Mouse (Mus musculus): ENCODE data around the gene Cd83. TPM values are rescaled to one million over a fixed set of nuclear protein-coding genes. Genes with fewer than 3 reads are reported as not detected.

Cd83 gene
- polyA plus RNA-seq, 1 experiment from 2014 or later: 4.0 TPM

DNA sequence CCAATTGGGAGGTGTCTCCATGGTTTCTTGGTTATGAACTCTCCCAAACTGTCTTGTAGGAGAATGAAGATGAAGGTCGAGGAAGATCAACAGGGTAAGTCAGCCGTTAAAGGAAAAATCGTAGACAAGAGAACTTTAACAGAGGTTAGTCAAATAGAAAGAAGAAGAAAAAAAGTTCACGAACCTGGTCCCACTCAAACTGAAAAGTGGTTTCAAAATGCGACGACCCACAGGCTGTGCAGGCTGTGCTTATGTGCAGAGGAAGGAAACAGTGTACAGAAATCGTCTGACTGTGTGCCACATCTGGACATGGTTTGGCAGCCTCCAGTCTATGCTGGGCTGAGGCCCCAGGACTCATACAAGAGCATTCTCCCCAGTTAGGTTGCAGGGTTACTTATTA lies 32.2 kb upstream of the Cd83 start:
- no peak overlapping the region for H3K4me2 ChIP-seq (ENCODE audit: low read length)
- H3K27me3 ChIP-seq (ENCODE audit: control insufficient read depth, insufficient read depth, low read length): no peaks in the 10 kb centered on the region
- peaks cover 5 to 7% of the 10 kb centered on the region in 2 experiments for H3K4me1 ChIP-seq (ENCODE audit: control insufficient read depth in 2 of 2, insufficient read depth in 2 of 2, low read length in 2 of 2)
- no peak overlapping the region for H3K27ac ChIP-seq (replicated peaks in 1 of 2; ENCODE audit: control insufficient read depth in 1 of 2, insufficient read depth in 1 of 2, low read depth in 2 of 2, low read length in 2 of 2)
- ATAC-seq (ENCODE audit: insufficient number of reproducible peaks, insufficient read depth, low FRiP score, low read depth): no peak
- no peak overlapping the region for H3K9ac ChIP-seq (ENCODE audit: low read length)
- whole genome bisulfite sequencing: 85% methylated on average over 7 of the region's 7 CpGs
- H3K9me3 ChIP-seq (ENCODE audit: control insufficient read depth, low read length): no peaks in the 10 kb centered on the region
- H3K4me3 ChIP-seq (ENCODE audit: control insufficient read depth in 1 of 2, insufficient read depth in 1 of 2, low read depth in 1 of 2, low read length in 2 of 2): no peak overlapping the region
- no peaks in the 10 kb centered on the region for H3K36me3 ChIP-seq (ENCODE audit: control insufficient read depth, insufficient read depth, low read length)

DNA sequence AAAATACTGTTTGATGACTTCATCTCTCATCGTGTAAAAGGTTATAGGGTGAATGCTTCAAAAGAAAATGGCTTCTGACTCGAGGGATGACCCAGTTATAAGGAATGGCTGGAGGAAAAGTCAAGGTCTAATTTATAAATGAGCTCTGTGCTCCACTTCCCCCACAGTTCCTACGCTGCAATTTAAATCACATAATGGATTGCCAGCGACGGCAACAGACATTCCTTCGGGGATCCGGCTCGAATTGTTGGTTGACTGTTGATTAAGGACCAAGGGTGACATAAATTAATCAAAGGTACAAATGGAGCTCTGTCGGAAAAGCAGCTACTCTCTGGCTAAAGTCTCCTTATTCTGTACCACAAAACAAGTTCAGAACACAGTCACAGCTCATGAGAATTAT lies 30.9 kb upstream of the Cd83 start:
- Histone ChIP-seq H3K9ac (ENCODE audit: low read length) (no peak overlapping the region), H3K4me3 (ENCODE audit: control insufficient read depth in 1 of 2, insufficient read depth in 1 of 2, low read depth in 1 of 2, low read length in 2 of 2) (no peak overlapping the region), H3K4me2 (ENCODE audit: low read length) (no peak overlapping the region), H3K4me1 (ENCODE audit: control insufficient read depth in 2 of 2, insufficient read depth in 2 of 2, low read length in 2 of 2) (peaks cover 5 to 7% of the 10 kb centered on the region in 2 experiments), H3K27ac (replicated peaks in 1 of 2; ENCODE audit: control insufficient read depth in 1 of 2, insufficient read depth in 1 of 2, low read depth in 2 of 2, low read length in 2 of 2) (no peak overlapping the region), H3K36me3 (ENCODE audit: control insufficient read depth, insufficient read depth, low read length) (no peaks in the 10 kb centered on the region), H3K27me3 (ENCODE audit: control insufficient read depth, insufficient read depth, low read length) (no peaks in the 10 kb centered on the region), H3K9me3 (ENCODE audit: control insufficient read depth, low read length) (no peaks in the 10 kb centered on the region)
- WGBS: 75% methylated on average over 9 of the region's 9 CpGs
- no peak for ATAC-seq (ENCODE audit: insufficient number of reproducible peaks, insufficient read depth, low FRiP score, low read depth)

DNA sequence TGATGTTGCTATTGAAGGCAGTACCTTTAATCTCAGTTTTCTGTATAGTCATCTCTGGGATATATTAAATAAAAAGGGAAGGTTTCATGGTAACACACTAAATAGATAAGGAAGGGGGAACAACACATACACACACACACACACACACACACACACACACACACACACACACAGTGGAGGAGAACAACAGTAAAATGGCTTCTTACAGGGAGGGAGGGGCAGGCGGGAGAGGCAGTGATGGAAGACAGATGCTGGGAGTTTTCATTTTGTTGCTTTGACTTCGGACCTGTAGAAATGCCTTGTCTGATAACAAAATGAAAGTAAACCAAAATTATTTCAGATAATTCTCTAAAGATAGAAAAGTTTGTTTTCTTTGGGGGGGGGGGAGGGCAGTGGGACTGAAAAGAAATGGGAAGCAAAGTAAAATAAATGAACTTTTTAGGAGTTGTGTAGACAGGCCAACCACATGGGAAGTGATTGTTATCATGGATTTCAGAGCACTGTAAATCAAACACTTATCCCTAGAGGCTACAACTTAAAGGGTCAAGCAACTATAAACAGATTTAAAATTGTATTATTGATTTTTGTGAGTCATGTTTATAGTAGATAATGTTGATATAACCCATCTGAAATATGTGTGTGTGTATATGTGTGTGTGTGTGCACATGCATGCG lies 30.0 kb upstream of the Cd83 start:
- 64% methylated on average over 3 of the region's 3 CpGs for WGBS
- no peak overlapping the region for H3K4me2 ChIP-seq (ENCODE audit: low read length)
- no peaks in the 10 kb centered on the region for H3K27me3 ChIP-seq (ENCODE audit: control insufficient read depth, insufficient read depth, low read length)
- no peak overlapping the region for H3K9ac ChIP-seq (ENCODE audit: low read length)
- no peaks in the 10 kb centered on the region for H3K36me3 ChIP-seq (ENCODE audit: control insufficient read depth, insufficient read depth, low read length)
- H3K9me3 ChIP-seq (ENCODE audit: control insufficient read depth, low read length): no peaks in the 10 kb centered on the region
- no peak for ATAC-seq (ENCODE audit: insufficient number of reproducible peaks, insufficient read depth, low FRiP score, low read depth)
- H3K4me3 ChIP-seq (ENCODE audit: control insufficient read depth in 1 of 2, insufficient read depth in 1 of 2, low read depth in 1 of 2, low read length in 2 of 2): no peak overlapping the region
- H3K27ac ChIP-seq (replicated peaks in 1 of 2; ENCODE audit: control insufficient read depth in 1 of 2, insufficient read depth in 1 of 2, low read depth in 2 of 2, low read length in 2 of 2): no peak overlapping the region
- H3K4me1 ChIP-seq (ENCODE audit: control insufficient read depth in 2 of 2, insufficient read depth in 2 of 2, low read length in 2 of 2): peaks cover 5 to 7% of the 10 kb centered on the region in 2 experiments

DNA sequence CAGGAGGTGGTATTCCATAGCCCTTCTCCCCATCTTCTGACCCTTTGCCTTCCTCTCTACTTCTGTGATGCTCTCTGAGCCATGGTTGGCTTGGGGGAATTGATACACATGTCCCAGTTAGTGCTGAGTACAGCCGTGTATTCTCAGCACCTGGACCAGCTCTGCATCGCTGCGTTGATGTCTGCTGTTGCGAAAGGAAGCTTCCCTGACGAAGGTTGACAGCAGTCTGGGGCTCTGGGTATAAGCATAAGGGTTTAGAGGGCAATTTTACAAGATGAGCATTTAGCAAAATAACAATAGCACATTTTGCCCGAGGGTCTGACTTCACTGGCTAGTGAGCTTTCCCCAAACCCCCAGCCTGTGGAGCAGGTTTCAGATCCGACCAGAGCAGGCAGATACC lies 29.0 kb upstream of the Cd83 start:
- Histone ChIP-seq H3K4me1 (ENCODE audit: control insufficient read depth in 2 of 2, insufficient read depth in 2 of 2, low read length in 2 of 2) (peaks cover 2 to 4% of the 10 kb centered on the region in 2 experiments), H3K27ac (replicated peaks in 1 of 2; ENCODE audit: control insufficient read depth in 1 of 2, insufficient read depth in 1 of 2, low read depth in 2 of 2, low read length in 2 of 2) (no peak overlapping the region), H3K27me3 (ENCODE audit: control insufficient read depth, insufficient read depth, low read length) (no peaks in the 10 kb centered on the region), H3K36me3 (ENCODE audit: control insufficient read depth, insufficient read depth, low read length) (no peaks in the 10 kb centered on the region), H3K9me3 (ENCODE audit: control insufficient read depth, low read length) (no peaks in the 10 kb centered on the region), H3K4me3 (ENCODE audit: control insufficient read depth in 1 of 2, insufficient read depth in 1 of 2, low read depth in 1 of 2, low read length in 2 of 2) (no peak overlapping the region), H3K9ac (ENCODE audit: low read length) (no peak overlapping the region), H3K4me2 (ENCODE audit: low read length) (no peak overlapping the region)
- no peak for ATAC-seq (ENCODE audit: insufficient number of reproducible peaks, insufficient read depth, low FRiP score, low read depth)
- WGBS: 71% methylated on average over 7 of the region's 7 CpGs

DNA sequence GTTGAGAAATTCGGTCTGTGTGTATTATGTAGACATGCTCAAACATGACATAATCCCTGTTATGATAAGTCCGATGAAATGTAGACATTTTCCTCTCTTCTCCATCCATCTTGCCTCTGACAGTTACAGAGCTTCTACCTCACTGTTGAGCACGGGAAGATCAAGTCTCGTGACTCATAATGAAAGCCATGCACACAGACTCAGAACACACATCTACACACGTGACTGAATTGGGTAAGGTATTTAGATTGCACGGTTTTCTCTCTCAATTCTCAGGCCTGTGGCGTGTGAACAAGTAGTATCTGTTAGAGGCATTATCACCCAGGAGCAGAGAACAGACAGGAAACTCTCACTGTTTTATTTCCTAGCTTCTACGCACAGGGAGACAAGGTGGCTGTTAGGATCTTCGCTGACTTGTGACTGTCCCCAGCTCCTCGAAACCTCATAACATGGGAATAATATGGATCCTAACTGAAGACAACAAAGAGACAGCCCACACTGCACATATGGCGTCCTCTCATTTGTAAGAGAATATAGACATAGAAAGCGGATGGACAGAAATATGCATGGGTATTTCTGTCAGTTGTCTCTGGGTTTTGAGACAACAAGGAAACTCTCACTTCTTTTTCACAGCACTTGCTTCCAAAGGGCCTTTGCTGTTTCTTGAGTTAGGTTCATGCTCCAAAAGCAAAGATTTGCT lies 23.3 kb upstream of the Cd83 start:
- Histone ChIP-seq H3K4me2 (ENCODE audit: low read length) (no peak overlapping the region), H3K4me3 (ENCODE audit: control insufficient read depth in 1 of 2, insufficient read depth in 1 of 2, low read depth in 1 of 2, low read length in 2 of 2) (no peak overlapping the region), H3K27ac (replicated peaks in 1 of 2; ENCODE audit: control insufficient read depth in 1 of 2, insufficient read depth in 1 of 2, low read depth in 2 of 2, low read length in 2 of 2) (no peak overlapping the region), H3K9me3 (ENCODE audit: control insufficient read depth, low read length) (no peaks in the 10 kb centered on the region), H3K36me3 (ENCODE audit: control insufficient read depth, insufficient read depth, low read length) (no peaks in the 10 kb centered on the region), H3K4me1 (ENCODE audit: control insufficient read depth in 2 of 2, insufficient read depth in 2 of 2, low read length in 2 of 2) (no peaks in the 10 kb centered on the region), H3K27me3 (ENCODE audit: control insufficient read depth, insufficient read depth, low read length) (no peaks in the 10 kb centered on the region), H3K9ac (ENCODE audit: low read length) (no peak overlapping the region)
- WGBS: 70% methylated on average over 12 of the region's 12 CpGs
- no peak for ATAC-seq (ENCODE audit: insufficient number of reproducible peaks, insufficient read depth, low FRiP score, low read depth)

DNA sequence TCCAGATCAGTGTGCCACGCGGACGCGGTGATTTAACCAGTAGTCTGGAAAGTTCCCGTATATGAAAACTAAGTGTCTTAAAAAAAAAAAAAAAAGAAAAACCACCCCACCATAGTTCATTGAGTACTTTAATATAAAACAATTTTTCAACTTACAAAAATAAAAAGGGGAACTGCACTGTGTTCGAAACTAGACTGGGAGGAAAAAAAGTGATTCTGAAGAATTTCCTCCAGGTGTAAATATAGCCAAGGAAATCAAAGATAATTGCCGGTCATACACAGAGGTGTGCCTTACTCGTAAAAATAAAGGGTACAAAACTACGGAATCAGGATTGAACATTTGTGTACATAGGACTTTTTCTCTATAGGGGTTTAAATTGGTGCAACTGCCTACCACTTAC lies 21.7 kb upstream of the Cd83 start:
- Histone ChIP-seq H3K9ac (ENCODE audit: low read length) (no peak overlapping the region), H3K4me2 (ENCODE audit: low read length) (no peak overlapping the region), H3K4me1 (ENCODE audit: control insufficient read depth in 2 of 2, insufficient read depth in 2 of 2, low read length in 2 of 2) (peaks cover 0 to 2% of the 10 kb centered on the region in 2 experiments; a peak in 2 of 4 replicates), H3K36me3 (ENCODE audit: control insufficient read depth, insufficient read depth, low read length) (no peaks in the 10 kb centered on the region), H3K27me3 (ENCODE audit: control insufficient read depth, insufficient read depth, low read length) (no peaks in the 10 kb centered on the region), H3K4me3 (ENCODE audit: control insufficient read depth in 1 of 2, insufficient read depth in 1 of 2, low read depth in 1 of 2, low read length in 2 of 2) (no peak overlapping the region), H3K27ac (replicated peaks in 1 of 2; ENCODE audit: control insufficient read depth in 1 of 2, insufficient read depth in 1 of 2, low read depth in 2 of 2, low read length in 2 of 2) (no peak overlapping the region), H3K9me3 (ENCODE audit: control insufficient read depth, low read length) (no peaks in the 10 kb centered on the region)
- WGBS: 91% methylated on average over 9 of the region's 9 CpGs
- no peak for ATAC-seq (ENCODE audit: insufficient number of reproducible peaks, insufficient read depth, low FRiP score, low read depth)

DNA sequence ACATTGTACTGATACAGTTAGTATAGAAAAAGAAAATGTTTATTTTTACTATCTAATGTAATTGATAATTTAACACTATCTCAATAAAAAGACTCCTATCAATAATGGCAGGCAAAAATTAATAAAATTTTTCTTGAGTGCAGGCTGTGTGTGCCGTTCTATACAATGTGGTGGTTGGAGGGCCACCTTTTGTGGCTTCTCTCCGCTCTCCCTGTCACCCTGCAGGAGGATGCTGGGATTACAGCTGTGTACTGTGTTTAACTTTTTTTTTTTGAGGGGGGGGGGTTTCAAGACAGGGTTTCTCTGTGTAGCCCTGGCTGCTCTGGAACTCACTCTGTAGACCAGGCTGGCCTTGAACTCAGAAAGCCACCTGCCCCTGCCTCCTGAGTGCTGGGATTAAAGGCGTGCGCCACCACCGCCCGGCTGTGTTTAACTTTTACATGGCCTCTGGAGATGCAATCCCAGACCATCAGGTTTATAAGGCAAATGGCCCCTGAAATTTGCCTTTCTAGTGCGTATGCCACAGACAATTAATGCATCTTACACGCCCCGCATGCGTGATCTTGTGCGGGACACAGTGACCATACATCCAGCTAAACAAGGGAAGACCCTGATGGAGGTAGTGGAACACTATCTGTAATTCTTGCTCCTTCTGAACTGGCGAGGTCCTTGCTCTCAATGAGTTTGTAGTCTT lies 21.1 kb upstream of the Cd83 start:
- Histone ChIP-seq H3K9me3 (ENCODE audit: control insufficient read depth, low read length) (no peaks in the 10 kb centered on the region), H3K36me3 (ENCODE audit: control insufficient read depth, insufficient read depth, low read length) (no peaks in the 10 kb centered on the region), H3K4me3 (ENCODE audit: control insufficient read depth in 1 of 2, insufficient read depth in 1 of 2, low read depth in 1 of 2, low read length in 2 of 2) (no peak overlapping the region), H3K27me3 (ENCODE audit: control insufficient read depth, insufficient read depth, low read length) (no peaks in the 10 kb centered on the region), H3K9ac (ENCODE audit: low read length) (no peak overlapping the region), H3K4me2 (ENCODE audit: low read length) (no peak overlapping the region), H3K27ac (replicated peaks in 1 of 2; ENCODE audit: control insufficient read depth in 1 of 2, insufficient read depth in 1 of 2, low read depth in 2 of 2, low read length in 2 of 2) (no peak overlapping the region), H3K4me1 (ENCODE audit: control insufficient read depth in 2 of 2, insufficient read depth in 2 of 2, low read length in 2 of 2) (peaks cover 0 to 5% of the 10 kb centered on the region in 2 experiments; a peak in 3 of 4 replicates)
- 90% methylated on average over 12 of the region's 12 CpGs for WGBS
- ATAC-seq (ENCODE audit: insufficient number of reproducible peaks, insufficient read depth, low FRiP score, low read depth): no peak

Data from heart, embryonic 14.5 days (tissue).